Mouse (Mus musculus): ENCODE results near the gene Esrrg.

- no peak for TF ChIP-seq CTCF (conservative IDR thresholded peaks at IDR 0.05; ENCODE audit: low read length)
- no peak for TF ChIP-seq NANOG (IDR thresholded peaks at IDR 0.05; ENCODE audit: borderline replicate concordance, low read length)
Measured at GRCm38 (mm10) chr1:187630361-187630760, 21.8 kb downstream of the Esrrg start.

Data from E14TG2a.4 (cell line).